Mouse (Mus musculus) testis, adult 10 weeks (tissue): Measurements from ENCODE around the gene Gm13697. TPM values are rescaled to one million over a fixed set of nuclear protein-coding genes. Genes with fewer than 3 reads are reported as not detected.

Experiments used
- polyA plus RNA-seq: library from polyadenylated mRNA; stranded (reverse); fragments of 350-450 nt; fragmentation: Illumina TruSeq; extraction: RNeasy Lipid Tissue Mini Kit (QIAGEN cat#74804); gene quantifications from one replicate; pipeline ENCODE4 v1.2.3, GENCODE M21; 2014; ENCODE audit warnings: low read depth, low replicate concordance

The Gm13697 gene
- polyA plus RNA-seq, result 0.69 TPM

GRCm38 (mm10) chr2:83984443-83984842, at the start of gene Gm13697:
Gm13697 (plus strand) TSS chr2:83984743.

GRCm38 (mm10) chr2:83940931-83941361, 43.6 kb upstream of the Gm13697 start, which contains the start of gene Zswim2:
Zswim2 (minus strand) TSS chr2:83941228.

GRCm38 (mm10) chr2:83955393-83955792, 29.1 kb upstream of the Gm13697 start, which contains the start of gene Gm13698:
Gm13698 (plus strand) TSS chr2:83955693.

GRCm38 (mm10) chr2:83961203-83961602, 23.3 kb upstream of the Gm13697 start, which contains the start of gene Gm13693:
Gm13693 (plus strand) TSS chr2:83961503.

GRCm38 (mm10) chr2:83967013-83967412, 17.5 kb upstream of the Gm13697 start, which contains the start of gene Gm13695:
Gm13695 (plus strand) TSS chr2:83967313.

GRCm38 (mm10) chr2:83972823-83973222, 11.7 kb upstream of the Gm13697 start, which contains the start of gene Gm13696:
Gm13696 (plus strand) TSS chr2:83973123.

GRCm38 (mm10) chr2:83978633-83979032, 5.9 kb upstream of the Gm13697 start, which contains the start of gene Gm13694:
Gm13694 (plus strand) TSS chr2:83978933.

GRCm38 (mm10) chr2:83990253-83990652, 5.7 kb downstream of the Gm13697 start, which contains the start of gene Gm13691:
Gm13691 (plus strand) TSS chr2:83990553.

Other genes with a start within 250 kb of the Gm13697 start
- 0.60 TPM for gene Fam171b, start 172.1 kb upstream of the Gm13697 start, polyA plus RNA-seq
- gene Zswim2, start 43.5 kb upstream of the Gm13697 start, polyA plus RNA-seq, result 449 TPM
- gene Gm13698, start 29.1 kb upstream of the Gm13697 start, polyA plus RNA-seq, result 0.69 TPM
- gene Gm13693, start 23.2 kb upstream of the Gm13697 start, polyA plus RNA-seq, result 0.69 TPM
- gene Gm13695, start 17.4 kb upstream of the Gm13697 start, polyA plus RNA-seq, result not detected
- 0.69 TPM for gene Gm13696, start 11.6 kb upstream of the Gm13697 start, polyA plus RNA-seq
- 0.69 TPM for gene Gm13694, start 5.8 kb upstream of the Gm13697 start, polyA plus RNA-seq
- 0.32 TPM for gene Gm13691, start 5.8 kb downstream of the Gm13697 start, polyA plus RNA-seq